Comparison of ENCODE assay signal across 7 mouse cellular contexts in the genomic region with DNA sequence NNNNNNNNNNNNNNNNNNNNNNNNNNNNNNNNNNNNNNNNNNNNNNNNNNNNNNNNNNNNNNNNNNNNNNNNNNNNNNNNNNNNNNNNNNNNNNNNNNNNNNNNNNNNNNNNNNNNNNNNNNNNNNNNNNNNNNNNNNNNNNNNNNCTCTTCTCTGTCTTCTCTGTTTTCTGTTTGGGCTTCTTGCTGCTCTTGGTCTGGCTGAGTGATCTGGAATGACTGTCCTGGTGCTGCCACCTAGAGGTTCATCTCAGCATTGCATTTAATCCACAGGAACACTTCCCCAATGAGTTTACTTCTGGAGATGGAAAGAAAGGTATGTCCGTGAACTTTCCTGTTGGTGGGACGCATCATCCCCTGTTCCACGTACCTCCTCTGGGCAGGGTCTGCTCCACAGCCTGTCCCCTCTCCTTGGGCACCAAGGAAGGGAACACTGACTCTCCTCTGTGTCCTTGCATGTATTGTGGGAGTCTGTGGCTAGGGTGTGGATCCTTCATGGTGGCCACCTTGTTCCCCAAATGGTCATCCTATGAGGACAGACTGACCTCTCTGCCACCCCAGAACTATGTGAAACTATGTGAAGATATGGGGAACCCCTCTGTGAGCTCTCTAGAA. TPM values are rescaled to one million over a fixed set of nuclear protein-coding genes. Genes with fewer than 3 reads are reported as not detected.
DNase-seq lines count a peak whose midpoint lies in the region; ATAC-seq and TF ChIP-seq lines count a peak whose summit lies in the region.

No protein-coding gene starts in this region.

- no peak overlapping the region for H3K4me2 ChIP-seq in intestine, postnatal 0 days (replicated peaks; ENCODE audit: low read depth)
- H3K4me2 ChIP-seq in midbrain, embryonic 11.5 days, result no peak overlapping the region

- peak; percentile 91 for DNase-seq in adipocyte (ENCODE audit: low spot score)
- DNase-seq in cerebellum, postnatal 25 days, result peak; percentile 80 to 91
- DNase-seq in gastrocnemius, adult 2 months, result peak; percentile 77
- peak; percentile 91 to 94 for DNase-seq in left cerebral cortex, postnatal 14 days (ENCODE audit: low spot score in 2 of 2)
- DNase-seq in midbrain, embryonic 11.5 days (ENCODE audit: low spot score, missing footprints), result peak; percentile 98
- DNase-seq in skeletal muscle tissue, adult 2 months (ENCODE audit: low read depth, low spot score), result peak; percentile 74

- no peaks in the 10 kb centered on the region for H3K9me3 ChIP-seq in intestine, postnatal 0 days (ENCODE audit: control insufficient read depth)
- H3K9me3 ChIP-seq in midbrain, embryonic 11.5 days (ENCODE audit: control insufficient read depth, low read length), result no peaks in the 10 kb centered on the region

- H3K4me3 ChIP-seq in gastrocnemius, adult 2 months, result no peak overlapping the region
- H3K4me3 ChIP-seq in intestine, postnatal 0 days (ENCODE audit: low read depth, low read length), result no peak overlapping the region
- no peak overlapping the region for H3K4me3 ChIP-seq in midbrain, embryonic 11.5 days (ENCODE audit: low read depth, low read length)

- intact Hi-C loops in gastrocnemius, adult 2 months (cut with DNase I), result loop anchor here (1.0 kb wide), 3 partner anchors 119 to 254 kb away; no protein-coding TSS in a partner anchor
- intact Hi-C loops in left cerebral cortex, postnatal 14 days (cut with DNase I), result loop anchor here (2.0 to 5.0 kb wide), 5 partner anchors 51 to 254 kb away; a partner anchor contains a TSS

- peak; percentile 83 for TF ChIP-seq CTCF in gastrocnemius, adult 2 months (IDR thresholded peaks at IDR 0.05)
- peak; percentile 95 for TF ChIP-seq CTCF in intestine, postnatal 0 days (IDR thresholded peaks at IDR 0.05; ENCODE audit: low read depth)

- 9% methylated on average over 3 of the region's 3 CpGs for WGBS in intestine, postnatal 0 days
- WGBS in midbrain, embryonic 11.5 days, result 23% methylated on average over 3 of the region's 3 CpGs

- H3K9ac ChIP-seq in intestine, postnatal 0 days (ENCODE audit: low read depth, low read length), result no peak overlapping the region
- no peak overlapping the region for H3K9ac ChIP-seq in midbrain, embryonic 11.5 days (ENCODE audit: low read length)

- H3K27me3 ChIP-seq in intestine, postnatal 0 days (replicated peaks; ENCODE audit: control insufficient read depth, insufficient read depth, low read length), result no peaks in the 10 kb centered on the region
- no peaks in the 10 kb centered on the region for H3K27me3 ChIP-seq in midbrain, embryonic 11.5 days (ENCODE audit: control insufficient read depth, insufficient read depth, low read length)

- no peaks in the 10 kb centered on the region for H3K36me3 ChIP-seq in intestine, postnatal 0 days (ENCODE audit: control insufficient read depth, insufficient read depth)
- no peaks in the 10 kb centered on the region for H3K36me3 ChIP-seq in midbrain, embryonic 11.5 days (ENCODE audit: control insufficient read depth, insufficient read depth, low read length)

- H3K4me1 ChIP-seq in intestine, postnatal 0 days (replicated peaks; ENCODE audit: control insufficient read depth, insufficient read depth, low read length), result 0 out of 2 replicates have a peak, but pooled peaks cover 2% of the 10 kb centered on the region
- H3K4me1 ChIP-seq in midbrain, embryonic 11.5 days (ENCODE audit: control insufficient read depth, insufficient read depth, low read length), result no peaks in the 10 kb centered on the region; the same call in 1 of the 2 replicates

- no peak overlapping the region for H3K27ac ChIP-seq in gastrocnemius, adult 2 months
- no peak overlapping the region for H3K27ac ChIP-seq in intestine, postnatal 0 days (ENCODE audit: low read depth, low read length)
- no peak overlapping the region for H3K27ac ChIP-seq in midbrain, embryonic 11.5 days (ENCODE audit: low read depth, low read length)

- ATAC-seq in intestine, postnatal 0 days, result no peak
- peak; percentile 63 for ATAC-seq in midbrain, embryonic 11.5 days (ENCODE audit: low FRiP score)

RNA-seq across cellular contexts. Expression of a gene that starts 35.8 kb away (rescaled TPM):
- not detected for total RNA-seq in gastrocnemius, adult 2 months (2021)
- polyA plus RNA-seq in intestine, postnatal 0 days (2015; fragmentation: Nextera tagmentation; extraction: Ambion mirVana), result 0.14 and 0.52 TPM in 2 replicates
- total RNA-seq in left cerebral cortex, postnatal 14 days (2021), result under 1 TPM; 0.55 to 0.66 TPM
- not detected in 2 replicates for polyA plus RNA-seq in midbrain, embryonic 11.5 days (2014; fragmentation: Nextera tagmentation; extraction: Ambion mirVana)
